Mouse (Mus musculus) retina, embryonic 14.5 days (tissue): Measurements from ENCODE around the gene Mnt.

Experiments
- DNase-seq: peaks from one replicate; pipeline ENCODE4 v3.0.0-alpha.2; 2015; ENCODE audit warnings: low spot score

The Mnt gene

DNA sequence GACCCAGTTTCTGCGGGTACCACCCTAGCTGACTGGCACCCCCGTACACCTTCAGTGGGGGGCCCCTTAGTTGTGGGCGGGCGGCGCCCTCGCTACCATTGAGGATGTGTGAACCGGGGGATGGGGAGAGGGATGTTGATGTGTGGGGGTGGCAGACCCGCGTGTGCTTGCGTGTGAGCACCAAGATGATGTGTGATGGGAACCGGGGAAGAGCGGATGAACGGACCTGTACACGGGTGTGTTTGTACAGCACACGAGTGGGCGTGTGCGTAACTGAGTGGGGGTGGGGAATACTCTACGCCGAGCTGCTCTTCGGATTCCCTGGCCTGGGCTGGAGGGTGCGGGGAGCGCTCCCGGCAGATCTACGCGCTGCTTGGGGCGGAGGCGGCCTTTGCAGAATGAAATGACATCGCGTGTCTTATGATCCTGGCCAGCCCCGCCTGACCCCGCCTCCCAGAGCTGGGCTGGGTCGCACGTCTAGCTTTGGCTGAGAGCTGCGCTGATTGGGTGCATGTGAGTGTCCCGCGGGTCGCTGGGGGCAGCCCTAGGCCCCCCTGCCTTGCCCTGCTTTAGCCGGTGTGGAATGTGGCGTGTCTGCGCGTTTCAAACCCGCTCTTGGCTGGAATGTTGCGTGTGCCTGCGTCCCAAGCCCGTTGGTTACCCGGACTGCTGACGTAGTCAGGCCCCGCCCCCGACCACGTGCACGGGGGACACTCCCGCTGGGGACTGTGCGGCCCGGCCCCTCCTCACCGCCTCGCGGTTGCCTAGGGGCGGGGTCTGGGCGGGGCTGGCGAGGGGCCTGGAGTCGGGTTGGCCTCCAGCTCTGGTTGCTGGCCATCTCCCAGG, 1.1 kb downstream of the Mnt start:
- DNase-seq = peak; percentile 98

DNA sequence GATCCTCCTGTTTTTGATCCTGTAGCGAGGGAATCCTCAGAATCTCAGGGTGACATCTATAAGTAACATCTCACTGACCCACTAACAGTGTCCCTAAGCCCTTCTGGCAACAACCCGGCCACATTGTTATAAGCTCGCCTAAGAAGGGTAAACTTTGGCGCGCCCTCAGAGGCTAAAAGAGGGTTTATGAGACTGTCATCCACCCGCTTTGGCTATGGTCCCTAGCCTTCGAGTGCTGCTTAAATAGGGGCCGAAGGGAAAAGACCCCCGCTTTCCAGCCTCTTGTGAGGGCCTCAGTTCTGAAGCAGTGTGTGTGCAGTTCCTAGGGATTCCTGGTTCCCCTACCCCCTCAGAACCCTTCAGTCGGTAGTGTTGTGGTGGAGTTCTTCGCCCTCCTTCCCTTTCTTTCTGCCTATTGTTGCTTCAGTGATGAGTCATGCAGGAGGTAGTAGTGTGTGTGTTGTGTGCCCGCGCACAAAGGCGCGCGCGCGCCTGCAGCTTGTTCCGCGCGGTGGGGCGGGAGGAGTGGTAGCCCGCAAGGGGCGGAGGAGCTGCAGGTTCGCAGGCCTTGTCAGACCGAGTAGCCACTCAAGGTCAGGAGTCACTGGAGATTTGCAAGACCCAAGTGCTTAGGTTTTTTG, 1.9 kb downstream of the Mnt start:
- DNase-seq = peak; percentile 61

DNA sequence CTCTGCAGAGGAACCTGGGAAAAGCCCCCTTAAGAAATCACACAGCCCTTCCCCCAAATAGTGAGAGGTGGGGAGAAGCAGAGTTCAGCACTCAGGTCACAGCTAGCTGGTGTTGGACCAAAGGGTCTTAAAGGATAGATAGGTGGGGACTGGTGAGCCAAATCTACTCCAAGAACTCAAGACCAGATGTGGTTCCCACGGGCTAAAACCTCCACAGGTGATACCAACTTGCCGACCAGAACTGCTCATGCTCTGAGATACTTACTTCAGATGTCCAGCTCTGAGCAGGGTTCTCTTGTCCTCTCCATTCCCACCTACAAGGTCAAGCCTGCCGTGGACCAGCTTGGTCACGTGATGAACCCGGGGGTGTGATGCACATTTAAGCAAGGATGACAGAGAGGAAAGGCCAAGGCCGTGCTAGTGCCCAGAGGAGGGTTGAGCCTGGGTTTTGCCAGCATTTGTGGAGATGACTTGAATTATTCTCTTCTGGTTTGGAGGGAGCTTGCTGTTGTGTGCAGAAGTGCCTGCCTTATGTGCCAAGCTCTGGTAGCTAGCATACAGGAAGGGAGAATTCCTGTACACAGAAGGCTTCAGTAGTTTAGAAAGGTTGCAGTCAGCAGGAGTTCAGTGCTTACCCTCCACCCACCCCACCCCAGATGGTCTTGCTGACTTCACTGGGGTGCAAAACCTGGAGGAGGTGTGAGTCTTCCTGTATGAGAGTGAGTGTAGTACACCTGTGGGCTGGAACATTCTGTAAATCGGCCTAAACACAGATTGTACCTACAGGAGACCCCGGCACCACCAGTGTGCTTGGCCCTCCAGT, 3.0 kb downstream of the Mnt start:
- DNase-seq = no peak

DNA sequence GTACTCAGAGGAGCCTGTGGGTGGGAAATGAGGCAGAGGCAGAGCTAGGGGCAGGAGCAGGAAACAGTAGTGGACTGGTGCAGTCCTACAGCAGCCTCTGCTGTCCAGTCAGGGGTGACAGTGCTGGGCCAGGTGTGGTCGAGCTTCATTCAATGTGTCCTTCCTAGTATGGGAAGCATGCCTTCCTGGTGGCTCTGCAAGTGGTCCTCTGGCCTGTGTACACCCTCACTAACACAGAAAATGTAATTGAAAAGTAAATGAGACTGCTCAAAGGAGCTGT, 3.6 kb downstream of the Mnt start:
- DNase-seq = no peak

DNA sequence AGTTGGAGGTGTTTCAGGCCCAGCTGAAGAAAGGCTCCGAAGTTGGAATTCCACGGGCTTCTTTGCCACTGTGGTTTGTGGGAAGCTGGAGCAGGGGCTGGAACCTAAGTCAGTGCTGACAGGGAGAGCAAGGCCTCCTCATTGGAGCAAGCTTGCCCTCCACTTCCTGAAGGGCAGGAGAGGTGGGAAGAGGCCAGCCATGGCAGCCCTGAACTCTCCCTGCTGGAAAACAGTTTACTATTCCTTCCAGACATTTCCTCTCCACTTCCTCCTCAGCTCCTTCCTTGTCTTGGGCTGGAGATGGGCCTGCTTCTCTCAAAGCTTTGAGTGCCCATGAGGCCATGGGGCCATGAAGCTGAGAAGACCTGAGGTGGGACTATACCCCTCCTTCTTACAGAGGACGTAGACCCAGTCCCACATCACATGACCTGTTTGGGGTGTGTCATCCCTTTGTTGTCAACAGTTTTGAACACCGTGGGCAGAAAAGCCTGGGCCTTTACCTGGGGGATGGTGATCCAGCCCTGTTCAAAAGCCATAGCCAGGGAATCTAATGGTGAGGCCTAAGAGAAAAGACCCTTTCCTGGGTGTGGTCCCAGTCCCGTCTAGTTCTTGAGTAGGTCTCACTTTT, 4.0 kb downstream of the Mnt start:
- DNase-seq = no peak

DNA sequence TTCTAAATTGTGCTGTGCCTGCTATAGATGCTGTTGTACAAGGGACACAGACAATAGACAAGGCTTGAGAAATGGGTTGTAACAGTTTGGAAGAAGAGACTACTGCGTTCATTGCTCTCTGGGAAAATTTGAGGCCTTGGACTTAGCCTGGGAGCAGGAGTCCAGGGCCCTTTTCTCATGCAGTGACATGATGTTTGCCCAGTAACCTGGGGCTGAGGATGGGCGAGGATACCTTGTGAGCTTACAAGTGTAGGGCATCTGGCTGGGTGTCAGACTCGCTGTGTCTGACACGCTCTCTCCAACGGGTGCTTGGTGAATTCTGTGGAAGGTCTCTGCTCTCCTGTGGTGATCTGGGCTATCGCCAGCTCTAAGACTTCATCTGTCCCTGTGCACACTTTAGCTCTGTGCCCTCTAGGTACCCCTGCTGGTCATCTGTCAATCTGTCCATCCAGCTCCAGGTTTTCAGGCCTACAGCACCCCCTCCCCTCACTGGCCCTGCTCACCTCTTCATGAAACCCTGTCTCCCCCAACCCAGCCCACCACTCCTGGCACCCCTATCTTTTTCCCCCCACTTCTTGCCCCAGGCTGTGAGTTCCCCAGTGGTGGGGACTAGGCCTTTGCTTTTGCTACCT, 5.0 kb downstream of the Mnt start:
- DNase-seq = no peak

DNA sequence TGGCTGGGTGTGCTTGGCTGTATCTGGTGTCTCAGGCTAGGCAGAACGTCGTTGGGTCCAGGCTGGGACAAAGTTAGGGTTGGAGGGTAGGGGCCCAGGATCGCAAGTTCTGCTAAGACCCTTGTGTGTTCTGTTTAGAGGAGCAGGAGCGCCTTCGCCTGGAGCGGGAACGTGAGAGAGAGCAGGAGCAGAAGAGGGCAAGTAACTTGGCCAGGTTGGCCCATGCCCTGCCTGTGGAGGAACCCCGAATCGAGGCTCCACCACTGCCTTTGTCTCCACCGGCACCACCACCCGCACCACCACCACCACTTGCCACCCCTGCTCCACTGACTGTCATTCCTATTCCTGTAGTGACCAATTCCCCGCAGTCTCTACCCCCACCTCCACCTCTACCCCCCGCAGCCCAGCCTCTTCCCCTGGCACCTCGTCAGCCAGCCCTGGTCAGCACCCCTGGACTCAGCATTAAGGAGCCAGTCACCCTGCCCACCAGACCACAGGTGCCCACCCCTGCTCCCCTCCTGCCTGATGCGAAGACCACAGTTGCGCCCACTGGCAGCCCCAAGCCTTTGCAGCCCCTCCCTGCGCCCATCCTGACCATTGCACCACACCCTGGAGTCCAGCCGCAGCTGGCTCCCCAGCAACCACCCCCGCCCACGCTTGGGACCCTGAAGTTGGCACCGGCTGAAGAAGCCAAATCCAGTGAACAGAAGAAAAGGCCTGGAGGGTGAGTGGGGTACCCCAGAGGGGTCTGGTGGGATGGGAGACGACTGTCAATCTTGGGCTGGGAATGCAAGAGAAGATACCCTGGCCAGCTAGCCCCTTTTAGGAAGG, 5.7 kb downstream of the Mnt start:
- DNase-seq = no peak

DNA sequence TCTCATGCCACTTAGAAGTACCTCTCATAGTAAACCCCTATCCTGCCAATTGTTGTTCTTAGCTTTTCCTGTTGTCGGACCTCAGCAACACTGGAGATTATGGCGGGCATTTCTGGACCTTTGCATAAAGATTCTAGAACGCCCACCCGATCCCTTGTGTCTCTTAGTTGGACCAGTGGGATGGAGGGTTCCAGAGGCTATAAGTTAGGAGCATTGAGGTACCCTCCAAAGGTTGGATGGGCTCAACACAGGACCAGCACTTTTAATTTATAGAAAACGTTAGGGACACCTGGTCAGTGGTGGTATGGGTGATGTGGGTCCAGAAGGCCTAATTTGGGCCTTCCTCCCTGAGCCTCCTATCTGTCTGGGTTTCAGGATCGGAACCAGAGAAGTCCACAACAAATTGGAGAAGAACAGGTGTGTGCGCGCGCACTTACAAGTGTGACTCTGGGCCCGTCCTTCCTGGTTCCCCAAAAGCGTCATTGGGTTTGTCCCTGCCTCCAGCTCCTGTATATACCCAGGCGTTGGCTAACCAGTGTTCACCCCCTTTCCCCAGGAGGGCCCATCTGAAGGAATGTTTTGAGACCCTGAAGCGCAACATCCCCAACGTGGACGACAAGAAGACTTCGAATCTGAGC, 6.5 kb downstream of the Mnt start:
- DNase-seq = no peak

DNA sequence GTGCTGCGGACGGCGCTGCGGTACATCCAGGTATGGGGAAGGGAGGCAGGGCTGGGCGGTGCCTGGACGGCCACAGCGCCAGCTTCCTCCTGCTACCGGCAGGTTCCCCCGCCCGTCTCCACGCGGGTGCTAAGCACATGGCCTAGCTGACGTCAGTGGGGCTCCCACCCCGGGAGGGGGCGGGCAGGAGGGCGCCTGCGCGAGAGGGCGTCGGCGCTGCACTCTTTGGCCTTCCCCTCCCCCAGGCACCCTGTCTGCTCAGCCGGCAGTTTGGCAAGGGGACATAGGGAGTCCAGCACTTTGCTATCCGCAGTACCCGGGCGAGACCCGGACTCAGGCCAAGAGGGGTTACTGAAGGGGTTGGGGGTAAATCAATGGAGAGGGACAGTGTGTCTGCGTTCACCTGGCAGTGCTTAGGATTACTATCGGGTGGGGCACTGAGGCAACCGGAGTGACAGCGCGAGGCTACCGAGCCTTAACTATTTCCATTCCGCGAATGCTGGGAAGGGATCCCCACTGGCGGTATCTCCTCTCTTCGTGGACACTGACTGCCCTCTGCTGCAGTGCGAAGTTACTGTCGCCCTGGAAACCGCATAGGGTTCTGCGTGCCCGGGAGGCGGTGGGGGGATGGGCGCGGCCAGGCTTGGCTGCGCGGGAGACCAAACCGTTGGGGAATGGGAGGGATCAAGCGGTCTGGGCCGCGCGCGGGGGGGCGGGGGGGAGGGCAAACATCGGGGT, 7.1 kb downstream of the Mnt start:
- DNase-seq = peak; percentile 85

DNA sequence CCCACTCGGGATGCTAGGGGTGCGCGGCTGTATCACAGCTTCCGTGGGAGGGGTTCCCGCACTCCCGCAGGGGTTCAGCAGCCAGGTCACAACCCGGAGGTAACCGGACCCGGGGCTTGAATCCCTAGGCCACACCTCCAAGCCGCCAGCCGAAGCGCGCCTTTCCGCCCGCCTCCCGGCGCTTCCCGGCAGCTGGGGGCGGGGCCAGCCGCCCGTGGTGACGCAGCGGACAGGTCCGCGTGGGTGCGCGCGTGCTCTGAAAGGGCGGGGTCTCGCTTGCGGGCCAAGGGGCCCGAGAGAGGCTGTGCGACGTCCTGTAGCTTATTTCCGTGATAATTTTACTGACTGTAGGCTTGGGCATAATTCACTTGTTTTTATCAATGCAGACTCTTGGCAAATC, 7.7 kb downstream of the Mnt start:
- DNase-seq = peak; percentile 91

DNA sequence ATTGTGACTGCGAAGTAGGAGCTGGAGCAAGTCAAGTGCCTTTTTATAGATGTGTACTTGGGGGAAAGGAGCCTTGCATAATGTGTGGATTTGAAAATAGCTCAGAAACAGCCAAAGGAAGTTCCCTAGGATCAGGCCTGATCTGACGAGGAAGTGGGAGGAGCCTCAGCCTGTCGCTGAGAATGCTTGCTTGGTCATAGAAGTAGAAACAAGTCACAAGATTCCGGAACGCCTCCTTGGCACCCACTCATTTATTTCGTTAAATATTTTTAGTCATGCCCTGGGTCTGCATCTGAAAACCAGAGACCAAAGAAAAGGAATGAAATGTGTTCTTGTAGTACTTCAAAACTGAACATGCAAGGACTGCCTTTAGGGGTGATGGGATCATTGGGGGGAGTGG, 8.3 kb downstream of the Mnt start:
- peak; percentile 31 for DNase-seq

DNA sequence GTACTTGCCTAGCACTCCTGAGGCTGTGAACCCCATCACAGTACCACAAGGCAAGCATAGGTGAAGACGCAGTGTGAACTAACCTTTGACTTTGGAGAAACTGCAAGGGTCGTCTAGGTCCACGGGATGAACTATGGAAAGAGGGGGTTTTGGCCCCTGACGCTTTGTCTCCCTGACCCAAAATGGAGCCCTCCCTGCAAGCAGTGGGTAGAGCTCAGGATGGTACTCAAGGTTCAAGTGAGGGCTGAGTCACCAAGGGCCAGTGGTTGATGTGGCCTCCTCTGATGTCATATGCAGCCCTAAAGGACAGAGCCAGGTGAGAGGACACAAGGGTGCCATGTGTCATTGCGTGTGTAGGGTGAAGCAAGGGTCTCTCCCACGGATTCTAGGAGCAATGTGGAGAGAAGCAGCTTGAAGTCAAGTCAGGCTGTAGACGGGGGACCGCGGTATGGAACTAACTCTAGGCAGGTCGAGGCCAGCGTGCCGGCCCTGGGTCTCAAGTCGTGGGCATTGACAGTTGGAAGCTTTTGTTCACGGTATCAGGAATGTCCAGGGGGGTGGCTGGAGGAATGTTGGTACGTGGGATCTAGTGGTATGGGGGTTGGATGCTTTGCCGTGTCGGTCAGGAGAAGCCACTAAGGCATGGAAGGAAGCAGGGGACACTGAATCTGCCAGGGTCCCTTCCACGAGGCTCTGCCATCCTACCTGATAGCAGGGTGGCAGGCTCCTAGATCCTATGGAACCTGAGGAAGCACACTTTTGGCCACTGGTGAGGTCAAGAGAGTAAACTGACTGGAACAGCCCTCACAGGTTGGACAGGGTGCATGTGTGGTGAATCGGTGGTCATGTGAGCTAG, 9.4 kb downstream of the Mnt start:
- no peak for DNase-seq

DNA sequence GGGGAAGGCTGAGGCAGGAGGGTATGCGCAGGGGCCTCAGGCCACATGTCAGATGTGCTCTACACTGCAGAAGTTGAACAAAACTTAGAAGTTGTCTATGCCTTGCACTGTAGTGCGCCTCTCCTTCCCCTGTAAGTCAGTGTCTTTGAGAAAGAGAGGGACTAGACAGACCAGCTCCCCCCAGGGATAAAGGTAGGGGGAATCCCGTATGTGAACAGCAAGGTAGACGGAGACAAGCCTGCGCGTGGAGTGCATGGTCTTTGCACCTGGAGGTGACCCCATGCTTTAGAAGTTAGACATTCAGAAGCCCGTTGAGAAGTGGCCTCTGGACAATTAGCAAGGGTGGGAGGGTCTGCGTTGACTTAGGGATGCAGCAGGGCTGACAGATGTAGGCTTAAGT, 10.0 kb downstream of the Mnt start:
- DNase-seq = no peak

DNA sequence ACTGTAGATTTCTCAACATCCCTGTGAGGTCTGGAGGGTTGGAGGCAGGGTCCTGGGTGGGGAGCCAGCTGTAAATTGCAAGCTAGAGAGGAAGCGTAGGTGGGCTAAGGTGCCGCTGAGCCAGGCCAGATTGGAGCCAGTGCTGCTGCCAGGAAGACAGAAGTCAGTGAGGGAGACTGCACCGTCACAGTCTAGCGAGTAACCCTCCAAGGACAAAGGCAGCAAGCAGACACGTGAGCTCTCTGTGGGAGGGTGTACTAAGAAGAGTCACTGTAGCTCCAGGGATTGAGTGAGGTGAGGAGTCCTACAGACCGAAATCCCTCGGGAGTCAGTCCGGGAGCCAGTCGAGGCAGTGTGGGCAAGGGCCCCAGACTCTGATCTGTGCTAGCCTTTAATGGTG, 10.6 kb downstream of the Mnt start:
- no peak for DNase-seq

DNA sequence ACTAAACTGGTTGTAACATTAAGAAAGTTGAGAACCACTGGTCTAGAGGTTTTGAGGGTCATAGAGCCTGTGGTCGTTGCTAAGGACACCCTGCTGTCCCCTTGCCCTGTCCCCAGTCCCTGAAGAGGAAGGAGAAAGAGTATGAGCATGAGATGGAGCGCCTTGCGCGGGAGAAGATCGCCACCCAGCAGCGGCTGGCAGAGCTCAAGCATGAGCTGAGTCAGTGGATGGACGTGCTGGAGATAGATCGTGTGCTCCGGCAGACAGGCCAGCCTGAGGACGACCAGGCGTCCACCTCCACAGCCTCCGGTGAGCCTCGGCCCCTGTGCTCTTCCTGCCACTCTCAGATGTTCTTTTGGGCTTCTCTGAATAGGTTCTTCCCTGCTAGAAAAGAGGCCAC, 11.3 kb downstream of the Mnt start:
- no peak for DNase-seq

DNA sequence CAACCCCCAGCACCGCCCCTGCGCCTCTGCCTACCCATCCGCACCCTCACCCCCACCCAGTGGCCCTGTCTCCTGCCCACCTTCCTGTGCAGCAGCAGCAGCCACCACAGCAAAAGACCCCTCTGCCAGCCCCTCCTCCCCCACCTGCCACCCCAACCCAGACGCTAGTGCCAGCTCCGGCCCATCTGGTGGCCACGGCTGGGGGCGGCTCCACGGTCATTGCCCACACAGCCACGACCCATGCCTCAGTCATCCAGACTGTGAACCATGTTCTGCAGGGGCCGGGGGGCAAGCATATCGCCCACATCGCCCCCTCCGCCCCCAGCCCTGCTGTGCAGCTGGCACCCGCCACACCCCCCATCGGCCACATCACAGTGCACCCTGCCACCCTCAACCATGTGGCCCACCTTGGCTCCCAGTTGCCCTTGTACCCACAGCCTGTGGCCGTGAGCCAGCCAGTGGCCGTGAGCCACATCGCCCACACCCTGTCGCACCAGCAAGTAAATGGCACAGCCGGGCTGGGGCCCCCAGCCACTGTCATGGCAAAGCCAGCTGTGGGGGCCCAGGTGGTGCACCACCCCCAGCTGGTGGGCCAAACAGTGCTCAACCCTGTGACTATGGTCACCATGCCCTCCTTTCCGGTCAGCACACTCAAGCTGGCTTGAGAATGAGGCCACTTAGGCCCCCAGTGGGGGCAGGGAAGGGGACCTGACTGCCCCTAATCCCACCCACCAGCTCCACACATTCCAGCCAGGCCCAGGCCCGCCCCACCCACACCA, 12.1 kb downstream of the Mnt start:
- no peak for DNase-seq

DNA sequence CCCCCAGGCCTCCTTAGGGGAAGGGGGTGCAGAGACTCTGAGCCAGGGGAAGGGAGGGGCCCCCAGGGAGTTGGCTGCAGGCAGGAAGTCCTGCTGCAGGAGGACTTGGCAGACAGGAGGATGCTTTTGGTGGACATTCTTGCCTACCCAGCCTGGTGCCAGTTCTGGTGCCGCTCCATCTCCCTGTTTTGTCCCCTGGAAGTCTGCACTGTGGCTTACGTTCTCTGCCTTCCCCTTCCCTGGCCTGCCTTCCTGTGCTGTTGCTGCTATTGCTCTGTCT, 12.7 kb downstream of the Mnt start:
- DNase-seq = no peak

DNA sequence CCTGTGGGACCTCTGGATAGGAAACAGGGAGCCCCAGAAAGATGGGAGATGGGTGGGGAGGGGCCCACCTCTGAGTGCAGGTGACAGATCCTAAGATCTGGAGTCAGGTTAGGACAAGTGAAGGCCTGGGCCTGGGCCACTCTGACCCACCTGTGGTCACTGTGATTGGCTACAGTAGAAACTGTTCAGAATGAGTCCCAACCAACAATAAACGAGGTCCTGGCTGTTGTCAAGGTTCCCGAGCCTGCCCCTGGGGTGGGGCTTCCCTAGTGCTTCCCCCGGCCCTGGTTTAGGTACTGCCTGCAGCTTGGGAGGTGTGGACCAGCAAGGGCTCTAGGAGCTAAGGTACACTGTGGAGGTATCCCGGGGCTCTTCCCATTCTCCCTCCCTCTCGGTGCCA, 13.0 kb downstream of the Mnt start:
- no peak for DNase-seq

DNA sequence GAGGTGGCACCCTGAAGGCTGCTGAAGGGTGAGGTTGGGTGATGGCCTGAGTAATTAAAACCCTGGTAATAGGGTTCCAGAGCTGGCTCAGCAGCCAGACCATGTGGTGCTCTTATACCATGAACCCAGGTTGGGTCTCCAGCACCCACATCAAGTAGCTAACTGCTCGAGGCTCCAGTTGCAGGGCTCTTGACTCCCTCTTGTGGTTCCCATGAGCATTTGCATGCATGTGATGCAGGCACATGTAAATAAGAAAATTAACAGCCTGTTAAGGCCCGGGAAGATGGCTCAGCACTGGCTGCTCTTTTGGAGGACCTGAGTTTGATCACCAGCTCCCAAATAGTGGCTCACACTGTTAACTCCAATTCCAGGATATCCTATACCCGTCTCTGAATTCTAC, 15.1 kb downstream of the Mnt start:
- no peak for DNase-seq
